Comparison of ENCODE assay signal across 17 mouse cellular contexts in genomic region chr16:18349761-18350325, GRCm38 (mm10). TPM values are rescaled to one million over a fixed set of nuclear protein-coding genes. Genes with fewer than 3 reads are reported as not detected.
A peak's percentile ranks its signal among the peaks of the same experiment; 100 is the strongest.
DNase-seq lines count a peak whose midpoint lies in the region; ATAC-seq and TF ChIP-seq lines count a peak whose summit lies in the region.
"Had no signal": no experiment of that assay in that cellular context is flagged by ENCODE, and none has a peak within 500 bp of the region (broad histone marks: within the 10 kb centered on the region; RNA-seq: fewer than 3 reads in every experiment).

No protein-coding gene starts in this region.

- no peaks in the 10 kb centered on the region for H3K9me3 ChIP-seq in liver, postnatal 0 days (ENCODE audit: low read length)
- H3K9me3 ChIP-seq in forebrain, embryonic 14.5 days (replicated peaks; ENCODE audit: control insufficient read depth, low read length), result no peaks in the 10 kb centered on the region
- H3K9me3 ChIP-seq in hindbrain, embryonic 16.5 days (ENCODE audit: control insufficient read depth, low read length), result no peaks in the 10 kb centered on the region
- H3K9me3 ChIP-seq in neural tube, embryonic 14.5 days (ENCODE audit: control insufficient read depth, low read length), result no peaks in the 10 kb centered on the region
- H3K9me3 ChIP-seq: embryonic facial prominence, embryonic 15.5 days; G1E; heart, embryonic 12.5 days; liver, embryonic 12.5 days had no signal

- no peaks in the 10 kb centered on the region for H3K4me1 ChIP-seq in liver, adult 2 months (ENCODE audit: control insufficient read depth, insufficient read depth, low read length)
- peaks cover 27% of the 10 kb centered on the region for H3K4me1 ChIP-seq in liver, postnatal 0 days (ENCODE audit: insufficient read depth)
- H3K4me1 ChIP-seq in forebrain, embryonic 14.5 days (ENCODE audit: control insufficient read depth, insufficient read depth, low read length), result peaks cover 14% of the 10 kb centered on the region
- H3K4me1 ChIP-seq in hindbrain, embryonic 16.5 days (ENCODE audit: control insufficient read depth, insufficient read depth, low read depth, low read length), result peaks cover 26% of the 10 kb centered on the region
- peaks cover 22% of the 10 kb centered on the region for H3K4me1 ChIP-seq in neural tube, embryonic 14.5 days (ENCODE audit: control insufficient read depth, insufficient read depth, low read length)

- H3K27ac ChIP-seq in liver, adult 2 months (replicated peaks; ENCODE audit: insufficient read depth, low read depth, low read length), result no peak overlapping the region
- H3K27ac ChIP-seq in liver, postnatal 0 days (ENCODE audit: low read depth), result no peak overlapping the region
- no peak overlapping the region for H3K27ac ChIP-seq in forebrain, embryonic 14.5 days (ENCODE audit: low read depth, low read length)
- H3K27ac ChIP-seq in hindbrain, embryonic 16.5 days (ENCODE audit: low read depth, low read length), result no peak overlapping the region
- no peak overlapping the region for H3K27ac ChIP-seq in neural tube, embryonic 14.5 days (ENCODE audit: low read depth, low read length)
- H3K27ac ChIP-seq: embryonic facial prominence, embryonic 15.5 days; liver, embryonic 12.5 days had no signal

- peak overlapping the region; percentile 1; the same call in 1 of the 2 replicates for H3K9ac ChIP-seq in liver, adult 2 months (ENCODE audit: low read depth, low read length)
- no peak overlapping the region for H3K9ac ChIP-seq in liver, postnatal 0 days (replicated peaks)
- peak overlapping the region; percentile 83; the same call in 1 of the 2 replicates for H3K9ac ChIP-seq in forebrain, embryonic 14.5 days (ENCODE audit: low read length)
- H3K9ac ChIP-seq in hindbrain, embryonic 16.5 days (ENCODE audit: low read depth, low read length), result peak overlapping the region; percentile 13; the same call in 1 of the 2 replicates
- H3K9ac ChIP-seq in neural tube, embryonic 14.5 days (replicated peaks; ENCODE audit: low read depth, low read length), result no peak overlapping the region
- H3K9ac ChIP-seq: embryonic facial prominence, embryonic 15.5 days; heart, embryonic 12.5 days; liver, embryonic 12.5 days had no signal

- no peaks in the 10 kb centered on the region for H3K79me2 ChIP-seq in liver, adult 2 months (ENCODE audit: control insufficient read depth, insufficient read depth, low read length)

- TF ChIP-seq CTCF in liver, adult 2 months (IDR thresholded peaks at IDR 0.05; ENCODE audit: low read depth, low read length), result no peak
- no peak for TF ChIP-seq CTCF in liver, postnatal 0 days (IDR thresholded peaks at IDR 0.05; ENCODE audit: low read depth)

- no peak for ATAC-seq in liver, postnatal 0 days
- no peak for ATAC-seq in forebrain, embryonic 14.5 days
- ATAC-seq in hindbrain, embryonic 16.5 days, result no peak
- ATAC-seq in neural tube, embryonic 14.5 days (ENCODE audit: low read depth), result no peak
- ATAC-seq: liver, embryonic 12.5 days had no signal

- no peak for DNase-seq in liver, adult 2 months (ENCODE audit: extremely low read depth, low read depth, low spot score)
- DNase-seq in liver, postnatal 0 days, result no peak
- DNase-seq in forebrain, embryonic 14.5 days (ENCODE audit: low spot score), result no peak
- DNase-seq in ovary, postnatal 14 days (ENCODE audit: low spot score), result no peak
- DNase-seq in frontal cortex, postnatal 36 days (ENCODE audit: low spot score in 2 of 2), result no peak
- DNase-seq: adrenal gland, adult 8-10 months; gastrocnemius, postnatal 36 days; heart, postnatal 4 days; kidney, adult 11 months; kidney, postnatal 36 days; right cerebral cortex, postnatal 4 days had no signal

- H3K27me3 ChIP-seq in liver, adult 2 months (ENCODE audit: control insufficient read depth, insufficient read depth, low read length), result no peaks in the 10 kb centered on the region
- peaks cover 40% of the 10 kb centered on the region for H3K27me3 ChIP-seq in liver, postnatal 0 days (ENCODE audit: insufficient read depth, low read length)
- no peaks in the 10 kb centered on the region for H3K27me3 ChIP-seq in forebrain, embryonic 14.5 days (replicated peaks; ENCODE audit: control insufficient read depth, insufficient read depth, low read length)
- H3K27me3 ChIP-seq in hindbrain, embryonic 16.5 days (replicated peaks; ENCODE audit: control insufficient read depth, insufficient read depth, low read length), result no peaks in the 10 kb centered on the region
- H3K27me3 ChIP-seq in neural tube, embryonic 14.5 days (ENCODE audit: control insufficient read depth, insufficient read depth, low read length), result no peaks in the 10 kb centered on the region; the same call in 1 of the 2 replicates

- 83% methylated on average over 12 of the region's 12 CpGs for WGBS in liver, adult 2 months
- WGBS in liver, postnatal 0 days (ENCODE audit: insufficient replicate concordance), result 73% methylated on average over 12 of the region's 12 CpGs
- 71% methylated on average over 12 of the region's 12 CpGs for WGBS in forebrain, embryonic 14.5 days
- 66% methylated on average over 12 of the region's 12 CpGs for WGBS in hindbrain, embryonic 16.5 days
- 72% methylated on average over 12 of the region's 12 CpGs for WGBS in neural tube, embryonic 14.5 days

- H3K4me2 ChIP-seq in liver, postnatal 0 days (ENCODE audit: low read depth, low read length), result no peak overlapping the region
- H3K4me2 ChIP-seq in forebrain, embryonic 14.5 days (ENCODE audit: low read length), result peak overlapping the region; percentile 79
- H3K4me2 ChIP-seq in hindbrain, embryonic 16.5 days (ENCODE audit: low read length), result peak overlapping the region; percentile 68
- H3K4me2 ChIP-seq in neural tube, embryonic 14.5 days (ENCODE audit: low read depth, low read length), result peak overlapping the region; percentile 60; the same call in 1 of the 2 replicates
- H3K4me2 ChIP-seq: embryonic facial prominence, embryonic 15.5 days; heart, embryonic 12.5 days; liver, embryonic 12.5 days had no signal

- no peaks in the 10 kb centered on the region for H3K36me3 ChIP-seq in liver, adult 2 months (ENCODE audit: control insufficient read depth, insufficient read depth, low read length)
- H3K36me3 ChIP-seq in liver, postnatal 0 days (replicated peaks; ENCODE audit: insufficient read depth, low read length), result no peaks in the 10 kb centered on the region
- H3K36me3 ChIP-seq in forebrain, embryonic 14.5 days (ENCODE audit: control insufficient read depth, insufficient read depth, low read length), result peaks cover 5% of the 10 kb centered on the region; the same call in 1 of the 2 replicates
- 0 out of 2 replicates have a peak, but pooled peaks cover 2% of the 10 kb centered on the region for H3K36me3 ChIP-seq in hindbrain, embryonic 16.5 days (ENCODE audit: control insufficient read depth, insufficient read depth, low read length)
- H3K36me3 ChIP-seq in neural tube, embryonic 14.5 days (ENCODE audit: control insufficient read depth, insufficient read depth, low read length), result no peaks in the 10 kb centered on the region; the same call in 1 of the 2 replicates
- H3K36me3 ChIP-seq: embryonic facial prominence, embryonic 15.5 days; G1E; heart, embryonic 12.5 days; liver, embryonic 12.5 days had no signal

- TF ChIP-seq POLR2A in liver, adult 2 months (IDR thresholded peaks at IDR 0.05; ENCODE audit: extremely low read depth, insufficient read depth, low read length), result no peak

- TF ChIP-seq EP300 in liver, postnatal 0 days (IDR thresholded peaks at IDR 0.05; ENCODE audit: low read depth), result no peak

- no peak overlapping the region for H3K4me3 ChIP-seq in liver, adult 2 months (ENCODE audit: insufficient read depth, low read depth, low read length)
- no peak overlapping the region for H3K4me3 ChIP-seq in liver, postnatal 0 days (ENCODE audit: low read depth, low read length)
- H3K4me3 ChIP-seq in forebrain, embryonic 14.5 days (ENCODE audit: low read depth, low read length), result no peak overlapping the region
- H3K4me3 ChIP-seq in hindbrain, embryonic 16.5 days (ENCODE audit: low read length), result no peak overlapping the region; the same call in 1 of the 2 replicates
- H3K4me3 ChIP-seq in neural tube, embryonic 14.5 days (ENCODE audit: low read depth, low read length), result no peak overlapping the region
- H3K4me3 ChIP-seq: embryonic facial prominence, embryonic 15.5 days; heart, embryonic 12.5 days; liver, embryonic 12.5 days had no signal

RNA-seq across cellular contexts. Expression of gene Arvcf, which starts 1.9 kb away (rescaled TPM):
- total RNA-seq in liver, adult 2 months (2014; rRNA removed), result 14.1 and 18.5 TPM in 2 replicates
- 17.1 and 18.4 TPM in 2 replicates for polyA plus RNA-seq in liver, adult 2 months (2012; rRNA removed)
- polyA plus RNA-seq in liver, postnatal 0 days (2015; fragmentation: Nextera tagmentation; extraction: Ambion mirVana), result 7.0 and 9.7 TPM in 2 replicates
- polyA plus RNA-seq in forebrain, embryonic 14.5 days (2014; fragmentation: Nextera tagmentation; extraction: Ambion mirVana), result 46.8 and 47.8 TPM in 2 replicates
- polyA plus RNA-seq in hindbrain, embryonic 16.5 days (2015; fragmentation: Nextera tagmentation; extraction: Ambion mirVana), result 68.3 and 80.3 TPM in 2 replicates
- polyA plus RNA-seq in neural tube, embryonic 14.5 days (2014; fragmentation: Nextera tagmentation; extraction: Ambion mirVana), result 60.2 and 73.5 TPM in 2 replicates

RNA-seq across cellular contexts. Expression of gene Tango2, which starts 1.9 kb away (rescaled TPM):
- total RNA-seq in liver, adult 2 months (2014; rRNA removed), result 42.4 and 58.0 TPM in 2 replicates
- polyA plus RNA-seq in liver, adult 2 months (2012; rRNA removed), result 52.6 and 57.1 TPM in 2 replicates
- 54.1 and 61.1 TPM in 2 replicates for polyA plus RNA-seq in liver, postnatal 0 days (2015; fragmentation: Nextera tagmentation; extraction: Ambion mirVana)
- polyA plus RNA-seq in forebrain, embryonic 14.5 days (2014; fragmentation: Nextera tagmentation; extraction: Ambion mirVana), result 78.7 and 81.3 TPM in 2 replicates
- polyA plus RNA-seq in hindbrain, embryonic 16.5 days (2015; fragmentation: Nextera tagmentation; extraction: Ambion mirVana), result 101 and 112 TPM in 2 replicates
- 99.8 and 114 TPM in 2 replicates for polyA plus RNA-seq in neural tube, embryonic 14.5 days (2014; fragmentation: Nextera tagmentation; extraction: Ambion mirVana)

Comparison
In these comparisons a context has a peak if more than half of its experiments do, and no peak if none do; other contexts are left out.
1. H3K9ac ChIP-seq: peak in liver, adult 2 months (single experiment), forebrain, embryonic 14.5 days (single experiment) and hindbrain, embryonic 16.5 days (single experiment); none in liver, postnatal 0 days (single experiment) and neural tube, embryonic 14.5 days (single experiment).